Comparison of ENCODE assay signal across 8 mouse cellular contexts in genomic region chr4:143350047-143351015, GRCm38 (mm10). TPM values are rescaled to one million over a fixed set of nuclear protein-coding genes. Genes with fewer than 3 reads are reported as not detected.
DNase-seq lines count a peak whose midpoint lies in the region; ATAC-seq and TF ChIP-seq lines count a peak whose summit lies in the region.

No protein-coding gene starts in this region.

- H3K36me3 ChIP-seq in heart, embryonic 11.5 days (ENCODE audit: control insufficient read depth, insufficient read depth, low read length), result no peaks in the 10 kb centered on the region
- no peaks in the 10 kb centered on the region for H3K36me3 ChIP-seq in G1E (replicated peaks)
- no peaks in the 10 kb centered on the region for H3K36me3 ChIP-seq in embryonic facial prominence, embryonic 11.5 days (replicated peaks; ENCODE audit: control insufficient read depth, insufficient read depth, low read depth, low read length)
- no peaks in the 10 kb centered on the region for H3K36me3 ChIP-seq in intestine, embryonic 16.5 days (ENCODE audit: control insufficient read depth, insufficient read depth, low read length)

- WGBS in heart, embryonic 11.5 days (ENCODE audit: insufficient replicate concordance), result 3% methylated on average over 61 of the region's 72 CpGs
- 4% methylated on average over 72 of the region's 72 CpGs for WGBS in embryonic facial prominence, embryonic 11.5 days
- 3% methylated on average over 72 of the region's 72 CpGs for WGBS in intestine, embryonic 16.5 days

- no peak for ATAC-seq in heart, embryonic 11.5 days (replicated peaks; ENCODE audit: insufficient number of reproducible peaks, low FRiP score, low TSS enrichment)
- no peak for ATAC-seq in G1E (ENCODE audit: extremely low read depth, insufficient number of reproducible peaks, low FRiP score, poor library complexity, severe bottlenecking)
- no peak for ATAC-seq in embryonic facial prominence, embryonic 11.5 days (replicated peaks; ENCODE audit: insufficient number of reproducible peaks, low FRiP score, low TSS enrichment, low read depth)
- 0 out of 2 replicates have a peak, but pooled peaks have one; percentile 16 for ATAC-seq in intestine, embryonic 16.5 days

- no peaks in the 10 kb centered on the region for H3K9me3 ChIP-seq in heart, embryonic 11.5 days (replicated peaks; ENCODE audit: control insufficient read depth, low read length)
- H3K9me3 ChIP-seq in G1E (replicated peaks), result peaks cover 61% of the 10 kb centered on the region
- H3K9me3 ChIP-seq in embryonic facial prominence, embryonic 11.5 days (replicated peaks; ENCODE audit: control insufficient read depth, low read length), result no peaks in the 10 kb centered on the region
- no peaks in the 10 kb centered on the region for H3K9me3 ChIP-seq in intestine, embryonic 16.5 days (ENCODE audit: control insufficient read depth, low read length)

- H3K9ac ChIP-seq in heart, embryonic 11.5 days (ENCODE audit: low read depth, low read length), result peak overlapping the region; percentile 46; the same call in 1 of the 2 replicates
- H3K9ac ChIP-seq in embryonic facial prominence, embryonic 11.5 days (replicated peaks; ENCODE audit: low read length), result peak overlapping the region; percentile 53
- peak overlapping the region; percentile 43 for H3K9ac ChIP-seq in intestine, embryonic 16.5 days (ENCODE audit: low read depth, low read length)

- peak overlapping the region; percentile 97 for H3K4me2 ChIP-seq in heart, embryonic 11.5 days
- peak overlapping the region; percentile 98 for H3K4me2 ChIP-seq in embryonic facial prominence, embryonic 11.5 days (ENCODE audit: low read depth, low read length)
- H3K4me2 ChIP-seq in intestine, embryonic 16.5 days (ENCODE audit: low read depth, low read length), result peak overlapping the region; percentile 94

- no peak overlapping the region for H3K27ac ChIP-seq in heart, embryonic 11.5 days (ENCODE audit: low read depth, low read length)
- H3K27ac ChIP-seq in embryonic facial prominence, embryonic 11.5 days (replicated peaks; ENCODE audit: low read depth, low read length), result no peak overlapping the region
- H3K27ac ChIP-seq in intestine, embryonic 16.5 days (ENCODE audit: low read length), result no peak overlapping the region

- no peak for DNase-seq in heart, adult 8-10 months (ENCODE audit: low spot score)
- DNase-seq in G1E (ENCODE audit: low spot score), result no peak
- peak; percentile 15 for DNase-seq in embryonic facial prominence, embryonic 11.5 days (ENCODE audit: low spot score)
- DNase-seq in retina, embryonic 14.5 days (ENCODE audit: low spot score), result peak; percentile 24
- DNase-seq in layer of hippocampus, adult 9-10 months (ENCODE audit: low spot score), result no peak
- no peak for DNase-seq in layer of hippocampus, postnatal 36 days

- TF ChIP-seq CTCF in G1E (IDR thresholded peaks at IDR 0.05; ENCODE audit: low read depth, low read length), result no peak

- H3K4me1 ChIP-seq in heart, embryonic 11.5 days (ENCODE audit: control insufficient read depth, insufficient read depth, low read length), result peaks cover 5% of the 10 kb centered on the region; the same call in 1 of the 2 replicates
- H3K4me1 ChIP-seq in G1E (ENCODE audit: insufficient read depth, low read depth, low read length), result no peaks in the 10 kb centered on the region
- peaks cover 2% of the 10 kb centered on the region; the same call in 1 of the 2 replicates for H3K4me1 ChIP-seq in embryonic facial prominence, embryonic 11.5 days (ENCODE audit: control insufficient read depth, insufficient read depth, low read length)
- peaks cover 5% of the 10 kb centered on the region; the same call in 1 of the 2 replicates for H3K4me1 ChIP-seq in intestine, embryonic 16.5 days (ENCODE audit: control insufficient read depth, insufficient read depth, low read length)

- H3K4me3 ChIP-seq in heart, embryonic 11.5 days (ENCODE audit: low read depth, low read length), result peak overlapping the region; percentile 55
- peak overlapping the region; percentile 42; the same call in 1 of the 2 replicates for H3K4me3 ChIP-seq in G1E (ENCODE audit: low read depth, low read length)
- peak overlapping the region; percentile 50 for H3K4me3 ChIP-seq in embryonic facial prominence, embryonic 11.5 days (ENCODE audit: low read depth, low read length)
- H3K4me3 ChIP-seq in intestine, embryonic 16.5 days (ENCODE audit: low read length), result peak overlapping the region; percentile 55

- peaks cover 54% of the 10 kb centered on the region for H3K27me3 ChIP-seq in heart, embryonic 11.5 days (ENCODE audit: control insufficient read depth, insufficient read depth, low read length)
- no peaks in the 10 kb centered on the region for H3K27me3 ChIP-seq in G1E (ENCODE audit: insufficient read depth, low read length)
- peaks cover 39% of the 10 kb centered on the region for H3K27me3 ChIP-seq in embryonic facial prominence, embryonic 11.5 days (ENCODE audit: control insufficient read depth, insufficient read depth, low read length)
- peaks cover 33% of the 10 kb centered on the region for H3K27me3 ChIP-seq in intestine, embryonic 16.5 days (replicated peaks; ENCODE audit: control insufficient read depth, insufficient read depth, low read length)

RNA-seq across cellular contexts. Expression of gene Lrrc38, which starts 0.8 kb away (rescaled TPM):
- 0.23 TPM in 1 of 2 replicates, not detected in the other for polyA plus RNA-seq in heart, embryonic 11.5 days (2014; fragmentation: Nextera tagmentation; extraction: Ambion mirVana)
- under 1 TPM in 1 of 4 experiments, not detected in 3; 0.14 TPM for total RNA-seq in heart, adult 8-10 months (2022)
- total RNA-seq in G1E (2014; fragmentation: Nextera tagmentation), result not detected in 2 replicates
- total RNA-seq in G1E (2017), result not detected in 2 replicates
- polyA plus RNA-seq in G1E (2012), result not detected in 2 replicates
- 0.11 and 0.14 TPM in 2 replicates for polyA plus RNA-seq in embryonic facial prominence, embryonic 11.5 days (2014; fragmentation: Nextera tagmentation; extraction: Ambion mirVana)
- polyA plus RNA-seq in intestine, embryonic 16.5 days (2015; fragmentation: Nextera tagmentation; extraction: Ambion mirVana), result not detected in 2 replicates
- total RNA-seq in layer of hippocampus, postnatal 36 days (2021), result 1 to 10 TPM; 1.2 TPM

RNA-seq across cellular contexts. Expression of gene Pramel1, which starts 43.9 kb away (rescaled TPM):
- not detected in 2 replicates for polyA plus RNA-seq in heart, embryonic 11.5 days (2014; fragmentation: Nextera tagmentation; extraction: Ambion mirVana)
- total RNA-seq in heart, adult 8-10 months (2022), result not detected
- total RNA-seq in G1E (2014; fragmentation: Nextera tagmentation) (not detected in 2 replicates), G1E (2017) (0.06 TPM in 1 of 2 replicates, not detected in the other)
- not detected in 2 replicates for polyA plus RNA-seq in G1E (2012)
- polyA plus RNA-seq in embryonic facial prominence, embryonic 11.5 days (2014; fragmentation: Nextera tagmentation; extraction: Ambion mirVana), result not detected in 2 replicates
- not detected in 2 replicates for polyA plus RNA-seq in intestine, embryonic 16.5 days (2015; fragmentation: Nextera tagmentation; extraction: Ambion mirVana)
- total RNA-seq in layer of hippocampus, postnatal 36 days (2021), result not detected

RNA-seq across cellular contexts. Expression of gene Pdpn, which starts 51.0 kb away (rescaled TPM):
- polyA plus RNA-seq in heart, embryonic 11.5 days (2014; fragmentation: Nextera tagmentation; extraction: Ambion mirVana), result 28.4 and 29.1 TPM in 2 replicates
- 1 to 10 TPM; 5.0 to 7.2 (median 5.6) TPM for total RNA-seq in heart, adult 8-10 months (2022)
- not detected in 2 replicates for total RNA-seq in G1E (2014; fragmentation: Nextera tagmentation)
- 0.05 TPM in 1 of 2 replicates, not detected in the other for total RNA-seq in G1E (2017)
- polyA plus RNA-seq in G1E (2012), result not detected in 2 replicates
- 44.9 and 46.9 TPM in 2 replicates for polyA plus RNA-seq in embryonic facial prominence, embryonic 11.5 days (2014; fragmentation: Nextera tagmentation; extraction: Ambion mirVana)
- polyA plus RNA-seq in intestine, embryonic 16.5 days (2015; fragmentation: Nextera tagmentation; extraction: Ambion mirVana), result 22.3 and 22.6 TPM in 2 replicates
- 10 to 100 TPM; 17.7 to 18.9 TPM for total RNA-seq in layer of hippocampus, postnatal 36 days (2021)

Comparison
In these comparisons a context has a peak if more than half of its experiments do, and no peak if none do; other contexts are left out.
1. DNase-seq: peak in embryonic facial prominence, embryonic 11.5 days (single experiment) and retina, embryonic 14.5 days (single experiment); none in heart, adult 8-10 months (single experiment), G1E (single experiment), layer of hippocampus, adult 9-10 months (single experiment) and layer of hippocampus, postnatal 36 days (0 of 2).
2. RNA of gene Pdpn, which starts 51.0 kb away (polyA plus RNA-seq): 44.9 to 46.9 TPM in embryonic facial prominence, embryonic 11.5 days, 28.4 to 29.1 TPM in heart, embryonic 11.5 days and 22.3 to 22.6 TPM in intestine, embryonic 16.5 days; not detected in G1E; every median in the first group is over 10 times any median in the second.
3. Peak in every context shown above with its lines, with median percentiles within 50 percentile points of each other: H3K4me2 ChIP-seq, H3K4me3 ChIP-seq and H3K9ac ChIP-seq.